Mouse (Mus musculus) limb, embryonic 15.5 days (tissue): ENCODE results near the gene Nfatc3. TPM values are rescaled to one million over a fixed set of nuclear protein-coding genes. Genes with fewer than 3 reads are reported as not detected.
"Not testable (repeated sequence)": the region's sequence is repeated elsewhere in the genome, so short reads cannot be mapped to it uniquely, and the experiment has no call there.

Source experiments
- ATAC-seq: fragments of 200-750 bp; cut with Nextera tagmentation; 2 replicates; pipeline ENCODE4 v1.8.0; 2017; ENCODE audit warnings: low read depth, moderate TSS enrichment; ENCODE audit not compliant: insufficient number of reproducible peaks, low FRiP score, low TSS enrichment
- H3K27ac ChIP-seq: fragments of 300-500 bp; sonication (generic); 2 replicates; pipeline ENCODE4 v1.5.1; 2015; ENCODE audit warnings: moderate library complexity, mild to moderate bottlenecking, inconsistent platforms
- H3K27me3 ChIP-seq: fragments of 300-500 bp; sonication (generic); 2 replicates; pipeline ENCODE4 v1.6.1; 2015; ENCODE audit warnings: inconsistent platforms
- H3K36me3 ChIP-seq: fragments of 300-500 bp; sonication (generic); 2 replicates; pipeline ENCODE4 v1.6.1; 2015; ENCODE audit warnings: inconsistent platforms
- H3K4me1 ChIP-seq: fragments of 300-500 bp; sonication (generic); 2 replicates; pipeline ENCODE4 v1.6.1; 2015; ENCODE audit warnings: inconsistent platforms
- H3K4me2 ChIP-seq: fragments of 300-500 bp; sonication (generic); 2 replicates; pipeline ENCODE4 v1.6.1; 2015; ENCODE audit warnings: mild to moderate bottlenecking, inconsistent platforms
- H3K4me3 ChIP-seq: fragments of 300-500 bp; sonication (generic); 2 replicates; pipeline ENCODE4 v1.5.1; 2015; ENCODE audit warnings: mild to moderate bottlenecking, inconsistent platforms
- H3K9ac ChIP-seq: fragments of 300-500 bp; sonication (generic); 2 replicates; pipeline ENCODE4 v1.6.1; 2015; ENCODE audit warnings: inconsistent platforms
- H3K9me3 ChIP-seq: fragments of 300-500 bp; sonication (generic); 2 replicates; pipeline ENCODE4 v1.6.1; 2016; ENCODE audit warnings: inconsistent platforms
- WGBS: fragments of 180-500 bp; shearing (Covaris S2); methylation state at CpG from one replicate; pipeline ENCODE4 v1.1.7; 2015; 5-methylcytosine and 5-hydroxymethylcytosine counted together
- polyA plus RNA-seq: library from polyadenylated mRNA; unstranded; fragments of >200 nt; fragmentation: Nextera tagmentation; extraction: Ambion mirVana; gene quantifications from 2 replicates; pipeline ENCODE4 v1.2.1, GENCODE M21; 2015

The Nfatc3 gene
- polyA plus RNA-seq, result 5.7 and 6.9 TPM in 2 replicates

GRCm38 (mm10) chr8:106058731-106059612 is at the start of gene Nfatc3:
TSS of gene Nfatc3 (plus strand) at chr8:106058840.
- WGBS, result under 1% methylated on average over 39 of the region's 52 CpGs
- Histone ChIP-seq H3K9me3 (no peaks in the 10 kb centered on the region), H3K27ac (peak within 1 kb of the TSS; percentile 96), H3K9ac (peak within 1 kb of the TSS; percentile 90), H3K27me3 (no peaks in the 10 kb centered on the region), H3K36me3 (peaks cover 5% of the 10 kb centered on the region), H3K4me1 (peaks cover 21% of the 10 kb centered on the region), H3K4me2 (peak within 1 kb of the TSS; percentile 75), H3K4me3 (peak within 1 kb of the TSS; percentile 92)
- ATAC-seq, result peak; percentile 98

GRCm38 (mm10) chr8:106010748-106011642 is 47.6 kb upstream of the Nfatc3 start:
- peak overlapping the region; percentile 88 for H3K9ac ChIP-seq
- no peaks in the 10 kb centered on the region for H3K9me3 ChIP-seq
- H3K4me1 ChIP-seq, result peaks cover 16% of the 10 kb centered on the region
- H3K27me3 ChIP-seq, result no peaks in the 10 kb centered on the region
- WGBS, result 2% methylated on average over 74 of the region's 74 CpGs
- H3K36me3 ChIP-seq, result peaks cover 11% of the 10 kb centered on the region
- H3K4me2 ChIP-seq, result peak overlapping the region; percentile 92
- peak overlapping the region; percentile 91 for H3K4me3 ChIP-seq
- H3K27ac ChIP-seq, result peak overlapping the region; percentile 83
- ATAC-seq, result peak; percentile 89

- WGBS, result 2% methylated on average over 6 of the region's 6 CpGs
- peak within 1 kb of the TSS; percentile 91 for H3K4me3 ChIP-seq
- peak within 1 kb of the TSS; percentile 92 for H3K4me2 ChIP-seq
- H3K9me3 ChIP-seq, result no peaks in the 10 kb centered on the region
- peaks cover 16% of the 10 kb centered on the region for H3K4me1 ChIP-seq
- no peak for ATAC-seq
- H3K36me3 ChIP-seq, result peaks cover 15% of the 10 kb centered on the region
- no peaks in the 10 kb centered on the region for H3K27me3 ChIP-seq
- H3K9ac ChIP-seq, result peak within 1 kb of the TSS; percentile 88
- H3K27ac ChIP-seq, result peak within 1 kb of the TSS; percentile 83
These were observed 47.0 kb upstream of the Nfatc3 start, which contains the start of gene Ddx28 for GRCm38 (mm10) chr8:106011643-106011986. TSS of gene Ddx28 (minus strand) at chr8:106011882.

- whole genome bisulfite sequencing, result 82% methylated on average over 8 of the region's 8 CpGs
- not testable (repeated sequence) for H3K9ac ChIP-seq
These were observed 46.4 kb upstream of the Nfatc3 start for GRCm38 (mm10) chr8:106012203-106012602.

GRCm38 (mm10) chr8:106016284-106016683 is 42.4 kb upstream of the Nfatc3 start:
- H3K27ac ChIP-seq, result no peak overlapping the region
- H3K36me3 ChIP-seq, result peaks cover 42% of the 10 kb centered on the region
- H3K9me3 ChIP-seq, result no peaks in the 10 kb centered on the region
- ATAC-seq, result no peak
- H3K9ac ChIP-seq, result no peak overlapping the region
- H3K4me1 ChIP-seq, result peaks cover 3% of the 10 kb centered on the region; the same call in 1 of the 2 replicates
- no peak overlapping the region for H3K4me3 ChIP-seq
- H3K4me2 ChIP-seq, result no peak overlapping the region
- WGBS, result 86% methylated on average over 6 of the region's 6 CpGs
- no peaks in the 10 kb centered on the region for H3K27me3 ChIP-seq

More at GRCm38 (mm10) chr8:106012203-106012602, 46.4 kb upstream of the Nfatc3 start:
- not testable (repeated sequence) for H3K27me3 ChIP-seq, H3K27ac ChIP-seq, ATAC-seq, H3K9me3 ChIP-seq
- Histone ChIP-seq H3K4me1 (peaks cover 16% of the 10 kb centered on the region), H3K4me3 (peak overlapping the region; percentile 91), H3K36me3 (peaks cover 20% of the 10 kb centered on the region), H3K4me2 (peak overlapping the region; percentile 92; the same call in 1 of the 2 replicates)

- 90% methylated on average over 7 of the region's 7 CpGs for WGBS
- no peak overlapping the region for H3K27ac ChIP-seq
- no peaks in the 10 kb centered on the region for H3K4me1 ChIP-seq
- H3K36me3 ChIP-seq, result peaks cover 43% of the 10 kb centered on the region
- no peak overlapping the region for H3K4me2 ChIP-seq
- no peaks in the 10 kb centered on the region for H3K27me3 ChIP-seq
- no peak overlapping the region for H3K4me3 ChIP-seq
- H3K9me3 ChIP-seq, result no peaks in the 10 kb centered on the region
- ATAC-seq, result no peak
- no peak overlapping the region for H3K9ac ChIP-seq
These were observed 41.5 kb upstream of the Nfatc3 start for GRCm38 (mm10) chr8:106017130-106017529.

- H3K27ac ChIP-seq, result no peak overlapping the region
- ATAC-seq, result no peak
- H3K4me2 ChIP-seq, result no peak overlapping the region
- WGBS, result 89% methylated on average over 3 of the region's 3 CpGs
- H3K9ac ChIP-seq, result no peak overlapping the region
- H3K27me3 ChIP-seq, result no peaks in the 10 kb centered on the region
- no peaks in the 10 kb centered on the region for H3K4me1 ChIP-seq
- peaks cover 43% of the 10 kb centered on the region for H3K36me3 ChIP-seq
- no peaks in the 10 kb centered on the region for H3K9me3 ChIP-seq
- H3K4me3 ChIP-seq, result no peak overlapping the region
These were observed 40.6 kb upstream of the Nfatc3 start for GRCm38 (mm10) chr8:106018039-106018438.

GRCm38 (mm10) chr8:106022483-106022882 is 36.2 kb upstream of the Nfatc3 start:
- ATAC-seq, result no peak
- no peak overlapping the region for H3K9ac ChIP-seq
- H3K4me3 ChIP-seq, result no peak overlapping the region
- H3K36me3 ChIP-seq, result peaks cover 34% of the 10 kb centered on the region
- no peak overlapping the region for H3K27ac ChIP-seq
- H3K4me2 ChIP-seq, result no peak overlapping the region
- no peaks in the 10 kb centered on the region for H3K9me3 ChIP-seq
- no peaks in the 10 kb centered on the region for H3K4me1 ChIP-seq
- H3K27me3 ChIP-seq, result no peaks in the 10 kb centered on the region

- H3K4me3 ChIP-seq, result no peak overlapping the region
- ATAC-seq, result no peak
- H3K4me1 ChIP-seq, result no peaks in the 10 kb centered on the region
- H3K9ac ChIP-seq, result no peak overlapping the region
- H3K36me3 ChIP-seq, result peaks cover 25% of the 10 kb centered on the region
- H3K27ac ChIP-seq, result no peak overlapping the region
- no peaks in the 10 kb centered on the region for H3K9me3 ChIP-seq
- WGBS, result 89% methylated on average over 10 of the region's 10 CpGs
- H3K4me2 ChIP-seq, result no peak overlapping the region
- no peaks in the 10 kb centered on the region for H3K27me3 ChIP-seq
These were observed 19.9 kb upstream of the Nfatc3 start for GRCm38 (mm10) chr8:106038721-106039120.

- Histone ChIP-seq H3K4me2 (no peak overlapping the region), H3K27me3 (no peaks in the 10 kb centered on the region), H3K27ac (no peak overlapping the region), H3K36me3 (peaks cover 31% of the 10 kb centered on the region), H3K4me1 (no peaks in the 10 kb centered on the region), H3K9me3 (no peaks in the 10 kb centered on the region), H3K9ac (no peak overlapping the region), H3K4me3 (no peak overlapping the region)
- ATAC-seq, result no peak
- WGBS, result 77% methylated on average over 4 of the region's 4 CpGs
These were observed 19.0 kb upstream of the Nfatc3 start for GRCm38 (mm10) chr8:106039605-106040004.

GRCm38 (mm10) chr8:106040218-106040617 is 18.4 kb upstream of the Nfatc3 start:
- WGBS, result 71% methylated on average over 4 of the region's 4 CpGs
- Histone ChIP-seq H3K4me3 (no peak overlapping the region), H3K4me1 (no peaks in the 10 kb centered on the region)

More at GRCm38 (mm10) chr8:106040218-106040617, 18.4 kb upstream of the Nfatc3 start:
- H3K9ac ChIP-seq, result no peak overlapping the region
- no peak for ATAC-seq
- no peak overlapping the region for H3K27ac ChIP-seq
- no peak overlapping the region for H3K4me2 ChIP-seq
- peaks cover 36% of the 10 kb centered on the region for H3K36me3 ChIP-seq
- H3K27me3 ChIP-seq, result no peaks in the 10 kb centered on the region
- H3K9me3 ChIP-seq, result no peaks in the 10 kb centered on the region
